ENCODE assay signal across 8 mouse cellular contexts in the genomic region with DNA sequence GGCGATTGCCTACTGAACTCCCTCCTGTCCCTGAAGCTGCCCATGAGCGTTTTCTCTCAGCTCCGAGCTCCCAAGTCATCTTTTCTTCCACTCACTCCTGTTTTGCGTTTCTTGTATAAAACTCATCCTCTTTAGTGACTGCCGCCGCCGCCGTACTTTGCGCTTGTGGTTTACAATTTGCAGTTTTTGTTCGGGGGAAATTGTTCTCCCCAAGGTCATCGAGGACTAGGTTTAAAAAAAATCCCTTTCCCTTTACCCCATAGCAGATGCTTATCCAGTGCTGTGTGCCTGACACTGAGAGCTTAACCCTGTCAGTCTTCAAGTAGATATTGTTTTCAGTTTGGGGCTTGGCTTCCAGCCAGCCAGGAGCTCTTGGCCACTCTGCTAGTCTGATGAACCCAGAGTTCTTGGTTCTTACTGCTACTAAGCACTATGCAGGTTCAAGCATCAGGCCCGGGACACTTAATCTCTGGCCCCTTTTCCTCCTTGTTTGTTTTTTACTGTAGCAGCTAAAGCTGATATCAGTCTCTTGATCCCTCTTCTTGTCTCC. TPM values are rescaled to one million over a fixed set of nuclear protein-coding genes. Genes with fewer than 3 reads are reported as not detected.
DNase-seq lines count a peak whose midpoint lies in the region; ATAC-seq lines count a peak whose summit lies in the region.

No protein-coding gene starts in this region.

- peak; percentile 36 for DNase-seq in liver, embryonic 11.5 days (ENCODE audit: low spot score)
- no peak for DNase-seq in liver
- DNase-seq in embryo, embryonic 11 days = peak; percentile 16
- peak; percentile 64 for DNase-seq in intestine, embryonic 14.5 days (ENCODE audit: low spot score)
- DNase-seq in urinary bladder, postnatal 4 days (ENCODE audit: low spot score in 2 of 2) = no peak
- no peak for DNase-seq in spleen, postnatal 36 days (ENCODE audit: low spot score in 2 of 2)
- DNase-seq in lung, postnatal 10 days = no peak

- peaks cover 8% of the 10 kb centered on the region for H3K4me1 ChIP-seq in liver, embryonic 11.5 days (replicated peaks; ENCODE audit: control insufficient read depth, insufficient read depth, low read length)
- H3K4me1 ChIP-seq in intestine, embryonic 14.5 days (replicated peaks; ENCODE audit: control insufficient read depth, insufficient read depth, low read length) = peaks cover 4% of the 10 kb centered on the region; the same call in 1 of the 2 replicates

- H3K9ac ChIP-seq in liver, embryonic 11.5 days (ENCODE audit: low read depth, low read length) = peak overlapping the region; percentile 58; the same call in 1 of the 2 replicates
- H3K9ac ChIP-seq in intestine, embryonic 14.5 days (ENCODE audit: low read length) = peak overlapping the region; percentile 62; the same call in 1 of the 2 replicates

- H3K27ac ChIP-seq in liver, embryonic 11.5 days (ENCODE audit: low read depth, low read length) = no peak overlapping the region
- no peak overlapping the region for H3K27ac ChIP-seq in intestine, embryonic 14.5 days (ENCODE audit: low read depth)

- no peaks in the 10 kb centered on the region for H3K36me3 ChIP-seq in liver, embryonic 11.5 days (ENCODE audit: control insufficient read depth, insufficient read depth, low read length)
- no peaks in the 10 kb centered on the region for H3K36me3 ChIP-seq in intestine, embryonic 14.5 days (ENCODE audit: control insufficient read depth, insufficient read depth, low read length)

- peaks cover 23% of the 10 kb centered on the region for H3K27me3 ChIP-seq in liver, embryonic 11.5 days (replicated peaks; ENCODE audit: control insufficient read depth, insufficient read depth, low read length)
- H3K27me3 ChIP-seq in intestine, embryonic 14.5 days (replicated peaks; ENCODE audit: control insufficient read depth, insufficient read depth, low read length) = peaks cover 21% of the 10 kb centered on the region

- 4% methylated on average over 12 of the region's 12 CpGs for WGBS in liver, embryonic 11.5 days
- 3% methylated on average over 12 of the region's 12 CpGs for WGBS in intestine, embryonic 14.5 days

- no peaks in the 10 kb centered on the region for H3K9me3 ChIP-seq in liver, embryonic 11.5 days (ENCODE audit: control insufficient read depth, low read length)
- H3K9me3 ChIP-seq in intestine, embryonic 14.5 days (ENCODE audit: control insufficient read depth, low read length) = no peaks in the 10 kb centered on the region

- H3K4me3 ChIP-seq in liver, embryonic 11.5 days (ENCODE audit: low read depth, low read length) = peak overlapping the region; percentile 71
- peak overlapping the region; percentile 65 for H3K4me3 ChIP-seq in intestine, embryonic 14.5 days (ENCODE audit: low read depth, low read length)

- H3K4me2 ChIP-seq in liver, embryonic 11.5 days = peak overlapping the region; percentile 96
- peak overlapping the region; percentile 91 for H3K4me2 ChIP-seq in intestine, embryonic 14.5 days (ENCODE audit: low read length)

- no peak for ATAC-seq in liver, embryonic 11.5 days (replicated peaks; ENCODE audit: low FRiP score)
- no peak for ATAC-seq in intestine, embryonic 14.5 days (replicated peaks; ENCODE audit: low FRiP score, low TSS enrichment, low read depth)
- ATAC-seq in megakaryocyte, adult 5-6 weeks (ENCODE audit: poor library complexity, severe bottlenecking) = 0 out of 2 replicates have a peak, but pooled peaks have one; percentile 0

RNA-seq across cellular contexts. Expression of a gene that starts 1.1 kb away (rescaled TPM):
- polyA plus RNA-seq in liver, embryonic 11.5 days (2014; fragmentation: Nextera tagmentation; extraction: Ambion mirVana) = 3.4 and 4.0 TPM in 2 replicates
- polyA plus RNA-seq in intestine, embryonic 14.5 days (2014; fragmentation: Nextera tagmentation; extraction: Ambion mirVana) = 15.8 and 18.9 TPM in 2 replicates
- 6.9 and 9.3 TPM in 2 replicates for total RNA-seq in megakaryocyte, adult 5-6 weeks (2015)
- 3.9 and 4.4 TPM in 2 replicates for total RNA-seq in megakaryocyte, adult 5-6 weeks (2017)

RNA-seq across cellular contexts. Expression of a gene that starts 56.8 kb away (rescaled TPM):
- polyA plus RNA-seq in liver, embryonic 11.5 days (2014; fragmentation: Nextera tagmentation; extraction: Ambion mirVana) = 19.6 and 21.0 TPM in 2 replicates
- polyA plus RNA-seq in intestine, embryonic 14.5 days (2014; fragmentation: Nextera tagmentation; extraction: Ambion mirVana) = 19.4 and 20.8 TPM in 2 replicates
- 6.0 and 6.7 TPM in 2 replicates for total RNA-seq in megakaryocyte, adult 5-6 weeks (2015)
- total RNA-seq in megakaryocyte, adult 5-6 weeks (2017) = 7.1 and 8.7 TPM in 2 replicates

RNA-seq across cellular contexts. Expression of a gene that starts 56.9 kb away (rescaled TPM):
- polyA plus RNA-seq in liver, embryonic 11.5 days (2014; fragmentation: Nextera tagmentation; extraction: Ambion mirVana) = 76.5 and 88.3 TPM in 2 replicates
- polyA plus RNA-seq in intestine, embryonic 14.5 days (2014; fragmentation: Nextera tagmentation; extraction: Ambion mirVana) = 70.5 and 73.3 TPM in 2 replicates
- 13.9 and 14.9 TPM in 2 replicates for total RNA-seq in megakaryocyte, adult 5-6 weeks (2015)
- total RNA-seq in megakaryocyte, adult 5-6 weeks (2017) = 21.3 and 23.1 TPM in 2 replicates

Comparison
In these comparisons a context has a peak if more than half of its experiments do, and no peak if none do; other contexts are left out.
1. DNase-seq: peak in liver, embryonic 11.5 days (single experiment), embryo, embryonic 11 days (single experiment) and intestine, embryonic 14.5 days (single experiment); none in liver (single experiment), urinary bladder, postnatal 4 days (0 of 2), spleen, postnatal 36 days (0 of 2) and lung, postnatal 10 days (single experiment).